Mouse (Mus musculus) liver, postnatal 0 days (tissue): ENCODE measurements at regions not wholly inside any gene's neighbourhood (a gene's known extent, or its start where the extent isn't known, plus 50 kb on each side); places are given as distances from the start of the nearest gene placed in this dataset.

ENCODE experiments used
- CTCF ChIP-seq: sonication (generic); IDR thresholded peaks from 2 replicates; pipeline ENCODE4 v1.5.1; 2016; ENCODE audit warnings: antibody characterized with exemption, low read depth
- EP300 ChIP-seq: IDR thresholded peaks from 2 replicates; pipeline ENCODE4 v1.6.1; 2016; ENCODE audit warnings: antibody characterized with exemption, low read depth, mild to moderate bottlenecking

GRCm38 (mm10) chr8:90740302-90740962 lies 76.8 kb downstream of the Gm19935 start:
- TF ChIP-seq CTCF (no peak), EP300 (no peak)
